Mouse (Mus musculus): Measurements from ENCODE around the gene Casp9.

- TF ChIP-seq POLR2A (IDR thresholded peaks at IDR 0.05; ENCODE audit: insufficient read depth, low read depth, low read length) (no peak), CTCF (IDR thresholded peaks at IDR 0.05; ENCODE audit: insufficient read depth, low read depth, low read length) (no peak)
Observed at GRCm38 (mm10) chr4:141796356-141796755, 2.9 kb downstream of the Casp9 start.
